Mouse (Mus musculus) common myeloid progenitor, adult 5-6 weeks (primary cell): Measurements from ENCODE around the gene Rcn1. TPM values are rescaled to one million over a fixed set of nuclear protein-coding genes. Genes with fewer than 3 reads are reported as not detected.

Experiments
- ATAC-seq: replicated peaks from 2 replicates; pipeline ENCODE4 v1.8.0; 2016; ENCODE audit warnings: low read depth, mild to moderate bottlenecking, moderate TSS enrichment, inconsistent platforms; ENCODE audit not compliant: poor library complexity, severe bottlenecking
- total RNA-seq: library from RNA; stranded (forward); fragments of 200-1000, 187-1606 nt; gene quantifications from 2 replicates; pipeline ENCODE4 v1.2.3, GENCODE M21; 2017

Gene Rcn1
- total RNA-seq, 1 experiment from 2014 or later = 60.9 TPM

DNA sequence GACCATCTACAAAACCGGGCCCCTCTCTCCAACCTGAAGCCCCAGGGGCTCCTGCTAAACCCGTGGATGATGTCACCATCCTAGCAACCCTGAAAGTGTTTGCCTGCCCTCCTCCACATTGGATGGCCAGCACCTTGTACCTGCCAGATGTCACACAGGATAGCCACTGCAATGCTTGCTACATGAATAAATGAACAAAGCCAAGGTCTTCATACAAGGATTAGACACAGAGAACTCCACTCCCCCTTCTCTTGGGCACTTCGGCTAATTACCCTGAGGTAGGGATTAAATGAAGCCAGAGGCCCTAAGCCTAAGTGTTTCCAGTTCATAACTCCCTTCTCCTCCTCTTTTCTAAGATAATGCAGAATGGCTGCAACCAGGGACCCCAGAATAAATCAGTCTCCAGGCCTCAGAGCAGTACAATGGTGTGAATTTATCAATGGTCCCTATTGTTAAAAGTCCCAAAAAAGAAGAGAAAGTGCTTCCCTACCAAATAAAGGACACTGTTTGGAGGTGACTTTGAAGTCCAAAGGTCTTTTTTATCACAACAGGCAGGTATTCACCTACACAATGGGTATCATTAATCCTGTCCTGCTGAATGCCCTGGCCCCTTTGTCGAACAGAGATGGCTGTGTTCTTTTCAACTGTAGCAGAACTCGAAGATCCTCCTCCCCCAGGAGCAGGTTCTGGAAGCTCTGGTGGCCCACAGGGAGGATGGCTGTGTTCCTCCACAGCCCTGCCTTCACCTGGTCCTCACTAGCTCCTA is 1.5 kb downstream of the Rcn1 start:
- ATAC-seq = no peak

DNA sequence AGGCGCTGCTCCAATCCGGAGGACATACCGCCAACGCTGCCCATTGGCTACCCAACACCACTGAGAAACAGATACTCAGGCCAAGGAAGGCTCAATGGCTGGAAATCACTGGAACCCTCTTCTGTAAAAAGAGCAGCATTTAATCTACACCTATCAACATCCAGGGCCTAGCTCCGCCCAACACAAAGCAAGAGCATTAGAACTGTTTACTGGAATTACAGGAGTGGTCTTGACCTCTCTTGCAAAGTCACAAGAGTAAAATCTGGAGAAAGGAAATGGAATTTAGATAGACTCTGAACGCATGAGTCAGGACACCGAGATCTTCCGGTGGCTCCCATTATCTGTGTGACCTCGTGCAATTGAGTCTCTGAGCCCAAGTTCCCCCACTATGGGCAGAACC is 3.1 kb downstream of the Rcn1 start:
- ATAC-seq = no peak

- no peak for ATAC-seq
Measured at GRCm38 (mm10) chr2:105394375-105394774, 4.7 kb downstream of the Rcn1 start.

- no peak for ATAC-seq
Measured at GRCm38 (mm10) chr2:105392514-105392913, 6.6 kb downstream of the Rcn1 start.

GRCm38 (mm10) chr2:105391414-105391784 is 7.7 kb downstream of the Rcn1 start:
- no peak for ATAC-seq

- ATAC-seq = no peak
Measured at GRCm38 (mm10) chr2:105390653-105391413, 8.3 kb downstream of the Rcn1 start.

DNA sequence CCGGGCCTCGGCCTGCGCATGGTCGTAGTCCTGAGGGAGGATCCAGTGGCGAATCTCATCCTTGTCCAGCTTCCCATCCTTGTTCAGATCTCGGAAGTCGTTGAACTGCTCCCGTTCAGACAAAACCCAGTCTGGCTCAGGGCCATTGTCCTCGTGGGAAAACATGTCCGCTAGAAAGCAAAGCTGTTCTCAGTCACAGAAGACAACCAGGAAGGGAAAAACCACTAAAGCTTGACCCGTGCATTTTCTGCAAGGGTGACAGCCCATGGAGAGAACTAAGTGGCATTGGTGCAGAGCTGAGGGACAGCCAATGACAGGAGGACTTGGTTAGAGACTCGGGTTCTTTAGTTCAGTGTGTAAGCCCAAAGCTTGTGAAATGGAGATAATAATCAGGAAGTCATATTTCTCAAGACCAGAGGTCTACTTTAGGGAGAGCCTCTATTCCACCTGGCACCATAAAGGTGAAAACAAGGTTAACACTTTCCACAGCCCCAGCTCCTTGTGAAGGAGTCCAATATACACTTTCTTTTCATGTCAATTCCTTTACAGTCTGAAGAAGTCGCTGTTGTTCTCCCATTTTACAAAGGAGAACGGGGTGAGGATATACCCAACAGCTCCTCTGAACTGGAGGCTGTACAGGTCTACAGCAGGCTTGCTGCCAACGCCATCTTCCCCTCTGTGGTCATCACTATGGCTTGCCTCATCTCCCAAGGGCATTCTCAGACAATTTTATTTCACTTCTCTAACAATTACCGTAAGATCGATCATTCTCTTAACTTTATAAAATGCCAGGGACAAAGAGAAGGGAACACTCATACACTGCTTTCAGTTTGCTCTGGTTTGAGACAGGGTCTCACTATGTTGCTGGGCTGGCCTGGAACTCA is 9.9 kb downstream of the Rcn1 start:
- ATAC-seq = peak; percentile 55

DNA sequence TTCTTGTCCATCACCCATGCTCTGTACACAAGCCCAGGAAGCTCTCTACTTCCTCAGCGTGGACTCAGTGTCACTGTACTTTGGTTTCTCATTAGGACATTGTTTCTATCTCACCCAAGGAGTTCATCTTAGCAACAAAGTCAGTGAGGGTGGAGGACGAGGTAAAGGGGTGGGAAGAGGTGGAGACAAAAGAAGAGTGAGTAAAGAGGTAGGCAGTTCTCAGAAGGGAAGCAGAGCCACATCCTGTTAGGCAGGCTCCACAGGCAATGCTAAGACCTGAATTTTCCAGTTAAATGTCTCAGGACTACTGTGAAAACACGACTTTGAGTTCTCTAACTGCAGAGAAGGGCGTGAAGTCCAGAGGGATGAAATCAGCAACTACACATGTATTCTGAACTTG is 12.7 kb downstream of the Rcn1 start:
- ATAC-seq = no peak

DNA sequence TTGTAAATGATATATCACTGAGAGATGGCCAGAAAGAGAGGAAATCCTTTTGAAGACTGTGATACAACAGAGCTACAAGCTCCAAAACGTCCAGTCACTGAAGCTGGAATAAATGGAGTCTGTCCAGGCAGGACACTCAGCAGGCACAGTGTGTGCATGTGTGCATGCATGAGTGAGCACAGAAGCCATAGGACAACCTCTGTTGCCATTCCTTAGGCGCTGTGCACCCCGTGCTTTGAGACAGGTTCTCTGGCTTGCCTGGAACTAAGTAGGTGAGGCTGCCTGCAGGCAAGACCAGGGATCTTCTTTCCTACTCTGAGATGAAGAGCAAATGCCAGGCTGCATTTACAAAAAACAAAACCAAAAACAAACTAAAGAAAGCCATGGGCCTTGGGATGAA is 14.1 kb downstream of the Rcn1 start:
- no peak for ATAC-seq

DNA sequence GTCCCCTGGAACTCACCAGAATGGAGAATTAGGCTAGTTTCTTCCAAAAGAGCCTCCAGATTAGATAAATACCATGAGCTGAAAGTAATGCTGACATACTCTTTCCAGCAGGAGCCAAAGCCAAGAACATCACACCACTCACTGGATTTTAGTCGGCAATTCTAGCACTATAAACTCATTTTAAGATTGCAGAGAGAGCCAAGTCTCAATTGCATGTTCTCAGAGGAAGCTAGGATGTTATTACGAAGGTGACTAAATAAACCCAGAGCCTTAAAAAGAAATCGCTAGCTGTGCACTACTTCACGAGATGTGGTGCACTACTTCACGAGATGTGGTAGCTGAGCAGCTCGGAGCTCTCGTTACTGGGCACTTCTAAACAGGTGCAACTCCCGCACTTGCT is 16.1 kb downstream of the Rcn1 start:
- no peak for ATAC-seq

GRCm38 (mm10) chr2:105380757-105381319 is 18.3 kb downstream of the Rcn1 start:
- 0 out of 2 replicates have a peak, but pooled peaks have one; percentile 11 for ATAC-seq

- ATAC-seq = no peak
Measured at GRCm38 (mm10) chr2:105379682-105380081, 19.4 kb downstream of the Rcn1 start.

DNA sequence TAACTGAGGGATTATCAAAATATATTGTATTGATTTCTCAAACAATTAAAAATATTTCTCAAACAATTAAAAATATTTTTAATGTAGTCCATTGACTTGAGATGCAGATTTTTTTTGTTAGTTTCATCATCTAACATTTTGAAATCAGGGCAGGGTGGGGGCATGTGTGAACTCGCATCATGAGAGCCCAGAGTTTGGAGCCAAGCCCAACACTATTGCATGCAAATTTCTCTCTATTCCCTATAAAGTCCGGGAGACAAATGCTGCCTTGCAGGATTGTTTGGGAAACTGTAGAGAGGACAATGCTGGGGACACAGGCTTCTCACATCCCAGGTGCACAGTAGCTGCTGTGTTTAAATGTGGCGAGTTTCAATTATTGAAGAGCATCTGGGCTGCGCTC is 23.4 kb downstream of the Rcn1 start:
- no peak for ATAC-seq

- no peak for ATAC-seq
Measured at GRCm38 (mm10) chr2:105375261-105375660, 23.9 kb downstream of the Rcn1 start.

DNA sequence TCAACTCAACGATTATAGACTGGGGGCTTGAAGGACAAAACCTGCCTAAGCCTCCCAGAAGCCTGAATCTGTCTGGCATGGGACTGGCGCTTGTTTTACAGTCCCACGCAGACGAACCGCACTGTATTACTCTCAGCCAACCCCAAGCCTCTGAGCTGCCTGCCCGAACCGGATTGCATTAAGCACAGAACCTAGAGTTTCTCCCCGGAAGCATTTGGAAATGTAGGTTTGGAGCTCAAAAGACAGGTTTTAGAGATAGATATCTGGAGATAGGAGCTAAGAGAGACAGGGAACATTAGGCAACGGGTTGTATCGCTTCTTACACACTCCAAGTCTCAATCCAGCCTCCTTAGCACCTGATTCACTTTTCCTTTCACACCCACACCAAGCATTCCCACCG is 25.5 kb downstream of the Rcn1 start:
- no peak for ATAC-seq

DNA sequence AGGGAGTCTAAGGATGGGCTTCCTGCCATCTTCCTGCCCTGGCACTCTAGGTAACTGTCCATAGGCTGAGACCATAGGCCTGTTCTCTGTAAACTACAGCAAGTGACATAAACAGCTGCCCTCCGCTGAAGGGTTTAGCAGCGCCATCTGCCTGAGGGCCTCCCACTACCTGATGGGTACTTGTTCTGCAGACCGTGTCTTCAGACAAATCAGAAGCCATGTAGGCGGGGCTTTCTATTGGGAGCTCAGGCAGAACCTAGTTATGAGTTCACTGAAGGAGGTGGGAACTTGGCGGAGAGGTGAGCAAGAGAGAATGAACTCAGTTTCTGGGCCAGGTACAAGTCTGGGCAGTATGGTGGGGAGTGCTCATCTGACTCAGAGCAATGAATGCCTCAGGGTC is 26.4 kb downstream of the Rcn1 start:
- no peak for ATAC-seq

- ATAC-seq = no peak
Measured at GRCm38 (mm10) chr2:105372156-105372555, 27.0 kb downstream of the Rcn1 start.

GRCm38 (mm10) chr2:105370698-105371097 is 28.4 kb downstream of the Rcn1 start:
- no peak for ATAC-seq

DNA sequence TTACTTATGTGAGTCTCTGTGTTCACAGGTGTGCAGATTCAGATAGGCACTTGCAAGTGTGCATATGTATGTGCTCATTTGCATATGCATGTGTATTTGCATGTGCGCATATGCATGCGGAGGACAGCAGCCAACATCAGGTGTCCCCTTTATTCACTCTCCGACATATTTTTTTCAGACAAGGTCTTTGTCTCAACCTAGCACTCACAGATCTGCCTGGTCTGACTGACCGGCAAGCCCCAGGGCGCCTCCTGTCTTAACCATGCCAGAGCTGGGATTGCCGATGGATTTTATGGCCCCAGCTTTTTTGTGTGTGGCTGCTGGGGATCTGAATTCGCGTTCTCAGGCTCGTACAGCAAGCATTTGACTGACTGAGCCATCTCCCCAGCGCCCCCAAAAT is 28.9 kb downstream of the Rcn1 start:
- no peak for ATAC-seq

GRCm38 (mm10) chr2:105367623-105368022 is 31.5 kb downstream of the Rcn1 start:
- peak; percentile 65; the same call in 1 of the 2 replicates for ATAC-seq
